Mouse (Mus musculus): Measurements from ENCODE around the gene Gm49337. TPM values are rescaled to one million over a fixed set of nuclear protein-coding genes. Genes with fewer than 3 reads are reported as not detected.
A peak's percentile ranks its signal among the peaks of the same experiment; 100 is the strongest.

The Gm49337 gene
- polyA plus RNA-seq, 1 experiment from 2014 or later: not detected

DNA sequence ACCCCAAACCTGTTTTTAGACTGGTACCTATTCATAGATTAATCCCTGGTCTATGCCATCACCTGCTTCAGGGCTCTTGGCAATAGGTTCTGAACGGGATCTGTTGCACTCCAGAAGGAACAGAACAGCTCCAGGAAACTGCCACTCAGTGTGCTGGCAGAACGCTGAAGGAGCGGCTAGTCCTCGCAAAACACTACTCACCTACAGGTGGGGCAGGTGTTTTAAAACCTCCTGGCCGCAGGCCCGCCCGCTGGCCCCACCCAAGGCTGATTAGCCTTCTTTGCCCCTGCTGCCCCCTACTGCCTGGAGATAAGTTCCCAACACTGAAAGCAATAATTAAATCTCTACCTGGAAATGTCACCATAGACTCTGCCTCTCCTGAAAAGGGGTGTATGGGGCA, 5.8 kb upstream of the Gm49337 start, which contains the start of gene Tspan1:
Gene Tspan1, minus strand, starts transcription at position 198 of the 400 bp plus-strand sequence.
- no peak for DNase-seq (ENCODE audit: low spot score)
- no peaks in the 10 kb centered on the region for H3K9me3 ChIP-seq
- 28% methylated on average over 7 of the region's 7 CpGs for WGBS

DNA sequence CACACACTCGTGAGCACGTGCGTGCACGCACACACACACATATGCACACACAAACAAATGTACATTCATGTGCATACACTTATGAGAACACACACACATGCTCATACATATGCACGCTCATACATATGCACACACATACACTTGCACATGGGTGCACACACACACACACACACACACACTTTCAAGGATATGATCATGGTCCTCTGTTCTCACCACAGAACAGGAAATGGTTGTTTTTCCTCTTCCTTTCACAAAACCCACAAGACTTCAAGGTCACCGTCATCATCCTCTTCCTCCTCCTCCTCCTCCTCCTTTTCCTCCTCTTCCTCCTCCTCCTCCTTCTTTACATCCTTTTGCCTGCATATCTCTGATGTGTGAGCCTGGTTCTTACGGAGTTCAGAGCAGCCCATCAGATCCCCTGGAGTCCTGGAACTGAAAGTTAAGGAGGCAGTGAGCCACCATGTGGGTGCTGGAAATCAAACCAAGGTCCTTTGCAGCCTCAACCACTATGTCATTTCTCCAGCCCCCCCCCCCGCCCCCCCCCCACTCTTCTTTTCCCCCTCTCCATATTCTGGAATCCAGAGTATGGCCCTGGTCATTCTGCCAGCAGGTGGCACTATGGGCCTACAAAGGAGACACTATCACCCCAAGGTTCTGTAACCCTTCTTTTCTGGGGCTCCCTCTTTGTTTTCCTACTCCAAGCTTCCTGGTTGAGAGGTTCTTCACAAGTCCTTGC, 4.4 kb upstream of the Gm49337 start:
- H3K27me3 ChIP-seq (ENCODE audit: insufficient read depth, poor library complexity, severe bottlenecking): no peaks in the 10 kb centered on the region
- peaks cover 6% of the 10 kb centered on the region for H3K4me1 ChIP-seq
- no peak overlapping the region for H3K27ac ChIP-seq
- H3K9me3 ChIP-seq: no peaks in the 10 kb centered on the region
- H3K36me3 ChIP-seq: no peaks in the 10 kb centered on the region
- 71% methylated on average over 7 of the region's 8 CpGs for WGBS
- no peak for DNase-seq (ENCODE audit: low spot score)
- H3K4me3 ChIP-seq: no peak overlapping the region

More for the DNA sequence above, 5.8 kb upstream of the Gm49337 start, which contains the start of gene Tspan1:
- Histone ChIP-seq H3K36me3 (no peaks in the 10 kb centered on the region), H3K4me3 (no peak within 1 kb of the TSS), H3K27me3 (ENCODE audit: insufficient read depth, poor library complexity, severe bottlenecking) (no peaks in the 10 kb centered on the region), H3K4me1 (no peaks in the 10 kb centered on the region; the same call in none of the 2 replicates), H3K27ac (no peak within 1 kb of the TSS)

DNA sequence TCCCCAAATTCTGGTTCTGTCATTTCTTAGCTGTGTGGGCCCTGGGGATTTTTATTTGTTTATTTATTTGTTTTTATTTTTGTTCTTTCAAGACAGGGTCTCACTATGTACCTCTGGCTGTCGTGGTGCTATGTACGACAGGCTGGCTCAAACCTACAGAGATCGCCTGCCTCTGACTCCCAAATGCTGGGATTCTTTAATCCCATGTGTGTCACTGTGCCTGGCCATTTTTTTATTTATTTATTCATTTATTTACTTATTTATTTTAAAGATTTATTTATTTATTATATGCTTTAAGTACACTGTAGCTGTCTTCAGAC, 3.9 kb upstream of the Gm49337 start:
- no peak for DNase-seq (ENCODE audit: low spot score)
- no peak overlapping the region for H3K4me3 ChIP-seq
- H3K27ac ChIP-seq: no peak overlapping the region
- no peaks in the 10 kb centered on the region for H3K27me3 ChIP-seq (ENCODE audit: insufficient read depth, poor library complexity, severe bottlenecking)
- no peaks in the 10 kb centered on the region for H3K36me3 ChIP-seq
- 63% methylated on average over 3 of the region's 3 CpGs for WGBS
- H3K4me1 ChIP-seq: peaks cover 11% of the 10 kb centered on the region
- no peaks in the 10 kb centered on the region for H3K9me3 ChIP-seq

DNA sequence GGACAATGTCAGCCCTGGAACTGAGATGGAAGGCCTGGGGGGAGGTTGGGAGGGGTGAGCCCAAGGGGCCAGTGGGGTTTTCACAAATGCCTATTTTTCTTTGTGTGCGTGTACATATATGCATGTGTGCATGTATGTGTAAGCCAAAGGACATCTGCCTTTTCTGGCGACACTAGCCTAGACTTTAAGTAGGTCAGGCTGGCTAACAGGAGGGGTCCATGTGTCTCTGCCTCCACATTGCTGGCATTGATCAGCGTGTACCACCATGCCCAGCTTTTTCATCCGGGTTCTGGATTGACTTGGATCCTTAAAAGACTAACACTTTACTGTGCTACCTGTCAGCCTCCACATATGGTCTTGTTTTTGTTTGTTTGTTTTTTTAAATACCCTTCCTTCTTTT, 568 bp downstream of the Gm49337 start:
- H3K36me3 ChIP-seq: no peaks in the 10 kb centered on the region
- H3K27me3 ChIP-seq (ENCODE audit: insufficient read depth, poor library complexity, severe bottlenecking): no peaks in the 10 kb centered on the region
- H3K4me1 ChIP-seq: peaks cover 46% of the 10 kb centered on the region
- peak overlapping the region; percentile 87 for H3K27ac ChIP-seq
- no peaks in the 10 kb centered on the region for H3K9me3 ChIP-seq
- WGBS: 87% methylated on average over 4 of the region's 4 CpGs
- no peak overlapping the region for H3K4me3 ChIP-seq
- DNase-seq (ENCODE audit: low spot score): no peak

DNA sequence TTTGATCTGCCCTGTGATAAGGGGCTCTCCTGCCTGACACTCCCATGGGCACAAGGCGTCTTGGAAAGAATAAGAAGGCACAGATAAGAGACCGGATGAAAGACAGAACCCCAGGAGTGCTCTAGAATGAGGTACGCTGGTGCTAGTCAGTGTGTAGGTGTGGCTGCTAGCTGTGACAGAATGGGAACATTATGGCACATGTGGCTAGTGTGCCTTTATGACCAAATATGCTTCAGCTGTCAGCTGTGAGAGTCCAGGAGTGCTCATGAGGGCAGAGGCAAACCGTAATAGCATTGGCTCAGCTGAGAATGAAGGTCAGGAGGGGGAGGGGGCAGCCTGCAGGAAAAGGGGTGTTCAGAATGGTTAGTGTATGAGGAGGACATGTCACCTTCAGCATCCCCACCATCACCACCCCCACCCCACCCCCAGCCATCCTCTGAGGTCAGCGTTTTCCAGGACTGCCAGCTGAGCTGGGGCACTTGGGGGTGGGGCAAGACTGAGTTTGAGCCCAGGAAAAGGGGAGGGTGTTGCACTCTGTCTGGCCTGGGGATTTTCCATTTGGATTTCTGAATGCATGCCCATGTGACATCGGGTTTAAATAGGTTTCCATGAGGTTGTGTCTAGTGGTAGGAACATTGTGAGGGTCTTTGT, 1.4 kb downstream of the Gm49337 start:
- 27% methylated on average over 6 of the region's 6 CpGs for WGBS

DNA sequence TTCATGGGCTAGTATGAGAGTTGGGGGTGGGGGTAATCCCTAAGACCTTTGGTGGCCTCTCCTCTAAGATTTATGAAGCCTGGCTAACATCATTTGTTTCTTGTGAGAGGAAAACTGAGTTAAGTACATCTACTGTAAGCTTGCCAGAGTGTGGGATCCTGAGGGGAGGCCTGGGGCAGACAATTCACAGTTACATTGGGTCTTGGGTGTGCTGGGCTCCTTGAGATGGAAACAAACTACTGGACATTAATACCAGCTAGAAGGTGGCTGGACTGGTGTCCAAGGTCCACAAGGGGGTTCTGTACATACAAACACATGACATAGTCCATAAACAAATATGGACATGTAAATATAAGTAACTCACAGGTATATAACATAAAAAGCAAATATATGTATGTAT, 2.0 kb downstream of the Gm49337 start:
- Histone ChIP-seq H3K27ac (peak overlapping the region; percentile 87), H3K4me3 (no peak overlapping the region), H3K27me3 (ENCODE audit: insufficient read depth, poor library complexity, severe bottlenecking) (no peaks in the 10 kb centered on the region), H3K4me1 (peaks cover 46% of the 10 kb centered on the region), H3K9me3 (no peaks in the 10 kb centered on the region), H3K36me3 (no peaks in the 10 kb centered on the region)
- no peak for DNase-seq (ENCODE audit: low spot score)

More for the DNA sequence above, 1.4 kb downstream of the Gm49337 start:
- H3K4me1 ChIP-seq: peaks cover 46% of the 10 kb centered on the region
- peak overlapping the region; percentile 87 for H3K27ac ChIP-seq
- DNase-seq (ENCODE audit: low spot score): no peak
- H3K9me3 ChIP-seq: no peaks in the 10 kb centered on the region
- no peak overlapping the region for H3K4me3 ChIP-seq
- H3K27me3 ChIP-seq (ENCODE audit: insufficient read depth, poor library complexity, severe bottlenecking): no peaks in the 10 kb centered on the region
- no peaks in the 10 kb centered on the region for H3K36me3 ChIP-seq

DNA sequence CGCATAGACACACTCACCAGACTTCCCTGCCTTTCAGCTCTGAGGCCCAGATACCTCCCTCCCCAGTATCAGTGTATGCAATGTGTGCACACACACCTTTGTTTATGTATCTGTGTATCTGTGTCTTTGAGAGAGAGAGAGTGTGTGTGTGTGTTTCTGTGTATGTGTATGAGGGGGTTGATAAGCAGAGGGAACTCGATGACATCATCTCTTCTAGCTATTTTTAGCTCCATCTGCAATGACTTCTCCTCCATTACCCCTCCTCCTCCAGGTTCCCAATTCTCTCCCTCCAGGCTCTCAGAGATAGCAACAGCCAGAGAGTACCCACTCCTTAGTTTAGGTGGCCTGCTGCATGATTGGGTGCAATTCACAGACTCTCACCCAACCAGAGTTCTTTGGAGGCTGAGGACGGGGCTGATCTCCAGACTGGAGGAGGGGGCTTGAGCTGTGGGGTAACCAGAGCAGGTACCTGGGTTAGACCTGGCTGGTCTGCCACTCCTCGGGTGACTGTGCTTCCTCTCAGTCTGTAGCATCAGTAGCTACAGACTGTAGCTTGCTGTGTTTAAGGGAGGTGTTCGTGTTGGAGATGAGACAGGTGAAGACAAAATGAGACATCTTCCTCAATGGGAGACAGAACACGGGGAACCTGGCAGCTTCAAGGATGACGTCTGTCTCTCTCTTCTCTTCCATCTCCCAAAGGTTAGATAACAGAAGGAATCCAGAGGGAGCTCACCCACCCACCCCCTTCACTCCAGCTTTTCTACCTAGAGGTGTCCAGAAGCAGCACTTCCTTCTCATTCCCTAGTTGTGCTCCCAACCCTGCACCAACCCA, 2.7 kb downstream of the Gm49337 start:
- 41% methylated on average over 7 of the region's 7 CpGs for WGBS
- Histone ChIP-seq H3K36me3 (no peaks in the 10 kb centered on the region), H3K9me3 (no peaks in the 10 kb centered on the region), H3K27ac (peak overlapping the region; percentile 87), H3K27me3 (ENCODE audit: insufficient read depth, poor library complexity, severe bottlenecking) (no peaks in the 10 kb centered on the region), H3K4me1 (peaks cover 46% of the 10 kb centered on the region), H3K4me3 (peak overlapping the region; percentile 46)
- DNase-seq (ENCODE audit: low spot score): peak; percentile 82

DNA sequence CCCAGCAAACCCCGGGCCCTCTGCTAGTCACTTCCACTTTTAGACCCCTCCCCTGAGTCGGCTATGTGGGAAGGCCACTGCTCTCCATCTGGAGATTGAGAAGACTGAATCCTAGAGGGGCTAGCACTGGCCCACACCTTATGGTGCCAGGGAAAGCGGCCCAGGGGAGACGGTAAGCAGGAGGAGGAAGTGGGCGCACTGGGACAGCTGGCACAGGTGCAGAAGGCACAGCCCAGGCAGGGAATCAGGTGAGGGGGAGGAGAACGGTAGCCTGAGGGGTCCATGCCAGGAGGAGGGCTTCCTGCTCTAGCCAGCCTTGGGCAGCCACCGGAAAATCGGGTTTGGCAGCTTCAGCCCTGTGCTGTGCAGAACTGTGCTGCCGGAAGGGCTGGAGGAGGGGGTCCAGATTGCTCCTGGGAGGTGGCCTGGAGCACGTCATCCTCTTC, 3.4 kb downstream of the Gm49337 start:
- 18% methylated on average over 10 of the region's 10 CpGs for WGBS
- Histone ChIP-seq H3K27me3 (ENCODE audit: insufficient read depth, poor library complexity, severe bottlenecking) (no peaks in the 10 kb centered on the region), H3K36me3 (no peaks in the 10 kb centered on the region), H3K4me3 (peak overlapping the region; percentile 46), H3K9me3 (no peaks in the 10 kb centered on the region), H3K4me1 (peaks cover 46% of the 10 kb centered on the region), H3K27ac (peak overlapping the region; percentile 87)
- DNase-seq (ENCODE audit: low spot score): no peak

DNA sequence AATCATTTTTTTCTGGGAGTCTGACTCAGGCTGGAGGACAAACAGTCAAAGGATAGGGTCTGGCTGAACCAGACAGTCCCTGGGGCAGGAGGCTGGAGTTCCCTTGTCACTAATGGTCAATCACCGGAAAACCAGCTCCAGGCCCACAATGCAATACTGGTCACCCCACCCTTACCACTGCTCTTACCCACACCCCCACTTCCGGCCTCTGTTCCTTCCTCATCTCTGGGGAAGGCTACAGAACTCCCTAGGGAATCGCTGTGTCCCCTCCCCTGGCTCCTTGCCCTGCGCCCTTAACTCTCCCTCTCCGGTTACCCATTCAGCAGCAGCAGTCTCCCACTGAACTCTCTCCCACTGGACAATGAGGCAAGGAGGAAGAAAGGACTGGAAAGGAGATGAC, 4.0 kb downstream of the Gm49337 start:
- DNase-seq (ENCODE audit: low spot score): no peak
- Histone ChIP-seq H3K36me3 (no peaks in the 10 kb centered on the region), H3K27ac (peak overlapping the region; percentile 87), H3K4me3 (peak overlapping the region; percentile 46; the same call in 1 of the 2 replicates), H3K4me1 (peaks cover 51% of the 10 kb centered on the region), H3K9me3 (no peaks in the 10 kb centered on the region), H3K27me3 (ENCODE audit: insufficient read depth, poor library complexity, severe bottlenecking) (no peaks in the 10 kb centered on the region)
- 23% methylated on average over 5 of the region's 5 CpGs for WGBS

DNA sequence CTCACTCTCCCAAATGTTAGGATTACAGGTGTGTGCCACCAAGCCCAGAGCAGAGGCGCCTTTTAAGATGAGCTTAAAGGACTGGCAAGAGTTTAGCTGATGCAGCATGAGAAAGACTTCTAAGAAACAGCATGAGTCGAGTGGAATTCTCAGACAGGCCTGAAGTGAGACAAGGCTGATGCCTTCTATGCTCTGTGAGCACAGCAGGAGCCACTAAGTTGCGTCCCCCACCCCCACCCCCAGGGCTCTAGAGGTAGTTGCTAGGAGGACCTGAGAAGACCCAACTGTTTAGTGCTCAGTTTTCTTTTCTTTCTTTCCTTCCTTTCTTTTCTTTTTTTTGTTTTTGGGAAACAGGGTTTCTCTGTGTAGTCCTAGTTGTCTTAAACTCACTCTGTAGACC, 8.9 kb downstream of the Gm49337 start:
- no peak overlapping the region for H3K4me3 ChIP-seq
- H3K27ac ChIP-seq: peak overlapping the region; percentile 87; the same call in 1 of the 2 replicates
- 44% methylated on average over 3 of the region's 3 CpGs for WGBS
- no peaks in the 10 kb centered on the region for H3K27me3 ChIP-seq (ENCODE audit: insufficient read depth, poor library complexity, severe bottlenecking)
- H3K9me3 ChIP-seq: no peaks in the 10 kb centered on the region
- H3K36me3 ChIP-seq: no peaks in the 10 kb centered on the region
- DNase-seq (ENCODE audit: low spot score): no peak
- H3K4me1 ChIP-seq: peaks cover 29% of the 10 kb centered on the region

DNA sequence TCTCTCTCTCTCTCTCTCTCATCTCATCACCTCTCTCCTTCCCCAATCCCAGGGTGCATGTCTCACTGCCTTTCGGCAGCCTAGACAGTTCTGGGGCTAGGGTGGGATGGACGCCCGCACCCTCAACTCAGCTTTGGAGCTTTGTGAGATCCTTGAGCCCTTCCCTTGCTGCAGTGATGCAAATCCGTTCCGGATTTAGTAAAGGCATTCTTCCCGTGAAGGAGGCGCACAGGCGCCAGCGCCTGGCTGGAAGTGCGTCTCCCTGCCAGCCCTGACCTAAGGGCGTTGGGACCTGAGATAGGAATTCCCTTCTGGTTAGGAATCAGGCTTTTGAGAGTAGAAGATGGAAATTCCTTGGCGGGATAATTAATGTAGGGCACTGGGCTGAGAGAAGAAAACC, 9.6 kb downstream of the Gm49337 start:
- no peak for DNase-seq (ENCODE audit: low spot score)
- 2% methylated on average over 12 of the region's 12 CpGs for WGBS

DNA sequence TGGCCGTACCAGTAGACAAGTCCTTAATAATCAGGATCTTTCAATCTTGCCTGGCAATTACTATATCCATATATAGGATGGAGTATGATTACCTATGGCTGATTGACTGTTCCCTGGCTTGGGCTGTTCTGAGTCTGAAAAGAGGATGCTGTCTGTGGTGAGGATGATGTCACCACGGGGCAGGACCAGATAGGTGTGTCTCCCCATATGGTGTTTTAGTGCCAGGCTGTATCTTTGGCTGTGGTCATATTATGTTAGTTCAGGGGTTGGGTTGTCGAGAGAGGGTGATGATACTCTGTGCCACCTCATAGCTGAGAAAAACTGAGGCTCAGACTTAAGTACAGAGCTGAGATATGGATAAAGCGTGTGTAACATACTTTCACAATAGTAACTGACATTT, 11.9 kb downstream of the Gm49337 start:
- WGBS: 80% methylated on average over 4 of the region's 4 CpGs
- Histone ChIP-seq H3K36me3 (no peaks in the 10 kb centered on the region), H3K4me1 (peaks cover 21% of the 10 kb centered on the region), H3K27ac (no peak overlapping the region), H3K4me3 (no peak overlapping the region), H3K9me3 (no peaks in the 10 kb centered on the region), H3K27me3 (ENCODE audit: insufficient read depth, poor library complexity, severe bottlenecking) (no peaks in the 10 kb centered on the region)
- no peak for DNase-seq (ENCODE audit: low spot score)

More for the DNA sequence above, 9.6 kb downstream of the Gm49337 start:
- H3K36me3 ChIP-seq: no peaks in the 10 kb centered on the region
- H3K27ac ChIP-seq: peak overlapping the region; percentile 87
- peaks cover 24% of the 10 kb centered on the region for H3K4me1 ChIP-seq
- peak overlapping the region; percentile 55 for H3K4me3 ChIP-seq
- H3K27me3 ChIP-seq (ENCODE audit: insufficient read depth, poor library complexity, severe bottlenecking): no peaks in the 10 kb centered on the region
- no peaks in the 10 kb centered on the region for H3K9me3 ChIP-seq

Measured in heart, embryonic 10.5 days (tissue).